Mouse (Mus musculus): ENCODE measurements around the gene Gm26558.

Gm26558 gene

GRCm38 (mm10) chr2:70648271-70648670, 13.6 kb downstream of the Gm26558 start:
- DNase-seq (ENCODE audit: low read depth, low spot score): no peak

- no peak for DNase-seq (ENCODE audit: low read depth, low spot score)
These were observed 14.2 kb downstream of the Gm26558 start for GRCm38 (mm10) chr2:70647681-70648080.

- no peak for DNase-seq (ENCODE audit: low read depth, low spot score)
These were observed 16.6 kb downstream of the Gm26558 start for GRCm38 (mm10) chr2:70645266-70645780.

GRCm38 (mm10) chr2:70642971-70643565, 18.8 kb downstream of the Gm26558 start:
- DNase-seq (ENCODE audit: low read depth, low spot score): no peak

- DNase-seq (ENCODE audit: low read depth, low spot score): peak; percentile 64
These were observed 20.9 kb downstream of the Gm26558 start for GRCm38 (mm10) chr2:70640968-70641367.

GRCm38 (mm10) chr2:70634028-70634690, 27.7 kb downstream of the Gm26558 start:
- no peak for DNase-seq (ENCODE audit: low read depth, low spot score)

GRCm38 (mm10) chr2:70632412-70632811, 29.5 kb downstream of the Gm26558 start:
- no peak for DNase-seq (ENCODE audit: low read depth, low spot score)

- DNase-seq (ENCODE audit: low read depth, low spot score): peak; percentile 21
These were observed 30.6 kb downstream of the Gm26558 start for GRCm38 (mm10) chr2:70631321-70631720.

- no peak for DNase-seq (ENCODE audit: low read depth, low spot score)
These were observed 32.0 kb downstream of the Gm26558 start for GRCm38 (mm10) chr2:70629921-70630320.

GRCm38 (mm10) chr2:70629339-70629761, 32.6 kb downstream of the Gm26558 start:
- DNase-seq (ENCODE audit: low read depth, low spot score): peak; percentile 78

GRCm38 (mm10) chr2:70628397-70628796, 33.5 kb downstream of the Gm26558 start:
- DNase-seq (ENCODE audit: low read depth, low spot score): peak; percentile 46

GRCm38 (mm10) chr2:70625761-70626160, 36.1 kb downstream of the Gm26558 start:
- DNase-seq (ENCODE audit: low read depth, low spot score): no peak

- no peak for DNase-seq (ENCODE audit: low read depth, low spot score)
These were observed 39.7 kb downstream of the Gm26558 start for GRCm38 (mm10) chr2:70622244-70622643.

GRCm38 (mm10) chr2:70620225-70620624, 41.7 kb downstream of the Gm26558 start:
- peak; percentile 95 for DNase-seq (ENCODE audit: low read depth, low spot score)

- DNase-seq (ENCODE audit: low read depth, low spot score): peak; percentile 93
These were observed 42.6 kb downstream of the Gm26558 start for GRCm38 (mm10) chr2:70619232-70619835.

GRCm38 (mm10) chr2:70616617-70617016, 45.3 kb downstream of the Gm26558 start:
- no peak for DNase-seq (ENCODE audit: low read depth, low spot score)

GRCm38 (mm10) chr2:70616076-70616475, 45.8 kb downstream of the Gm26558 start:
- DNase-seq (ENCODE audit: low read depth, low spot score): peak; percentile 58

- DNase-seq (ENCODE audit: low read depth, low spot score): no peak
These were observed 47.1 kb downstream of the Gm26558 start for GRCm38 (mm10) chr2:70614745-70615351.

Measured in ZHBTc4 (cell line).